Mouse (Mus musculus) ovary, adult 18-20 months (tissue): ENCODE measurements around the gene D17H6S53E.

Experiments used
- DNase-seq: peaks from one replicate; pipeline ENCODE4 v3.0.0; 2022; ENCODE audit warnings: low spot score, mixed read lengths

D17H6S53E gene

GRCm38 (mm10) chr17:35126206-35126611 lies at the start of gene D17H6S53E:
TSS of gene D17H6S53E (plus strand) at chr17:35126373.
- DNase-seq, result peak; percentile 60

GRCm38 (mm10) chr17:35076507-35077176 lies 49.5 kb upstream of the D17H6S53E start, which contains the start of gene Ly6g6e:
TSS of gene Ly6g6e (plus strand) at chr17:35076902.
- no peak for DNase-seq

DNA sequence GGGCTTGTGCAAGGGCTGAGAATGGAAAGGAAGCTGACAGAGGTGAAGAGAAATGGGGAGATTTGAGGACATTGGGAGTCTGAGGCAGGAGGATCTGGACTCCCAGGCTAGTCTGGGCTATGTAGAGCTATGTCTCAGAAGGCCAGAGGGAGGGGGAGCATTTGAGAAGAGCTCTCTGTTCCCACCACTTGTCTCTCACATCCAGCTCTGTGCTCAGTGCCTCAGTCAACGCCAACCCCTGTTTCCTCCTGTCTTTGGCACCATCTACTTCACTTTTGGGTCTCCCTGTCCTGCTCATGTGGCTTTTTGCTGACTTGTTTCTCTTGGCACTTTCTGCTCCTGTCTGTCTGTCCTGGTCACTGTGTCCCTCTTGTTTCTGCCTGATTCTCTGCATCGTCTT lies 48.9 kb upstream of the D17H6S53E start:
- DNase-seq, result no peak

DNA sequence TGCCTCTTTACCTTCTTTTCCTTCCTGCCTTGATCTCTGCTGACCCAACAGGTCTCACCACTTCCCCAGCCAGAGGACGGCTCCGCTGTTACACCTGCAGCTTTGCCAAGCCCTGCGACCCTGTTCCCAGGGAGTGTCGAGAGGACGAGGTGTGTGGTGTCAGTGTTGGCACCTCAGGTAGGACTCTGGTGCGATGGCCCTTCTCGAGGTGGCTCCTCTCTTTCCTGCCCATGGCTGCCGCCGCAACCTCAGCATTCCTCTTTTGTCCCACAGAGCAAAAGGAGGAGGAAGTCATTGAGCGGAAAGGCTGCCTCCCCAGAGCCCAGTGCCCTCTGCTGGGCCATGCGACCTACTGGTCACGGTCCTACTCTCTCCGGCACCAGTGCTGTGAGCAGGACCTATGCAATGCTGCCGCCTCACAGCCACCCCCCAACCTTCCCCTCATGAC lies 48.4 kb upstream of the D17H6S53E start, which contains the start of gene Ly6g6d:
Ly6g6d (minus strand) TSS at position 280 of the 448 bp plus-strand sequence.
- peak; percentile 32 for DNase-seq

- peak; percentile 38 for DNase-seq
These were observed 46.4 kb upstream of the D17H6S53E start for GRCm38 (mm10) chr17:35079778-35080177.

GRCm38 (mm10) chr17:35080248-35080647 lies 45.9 kb upstream of the D17H6S53E start:
- no peak for DNase-seq

GRCm38 (mm10) chr17:35080710-35081109 lies 45.5 kb upstream of the D17H6S53E start:
- DNase-seq, result no peak

DNA sequence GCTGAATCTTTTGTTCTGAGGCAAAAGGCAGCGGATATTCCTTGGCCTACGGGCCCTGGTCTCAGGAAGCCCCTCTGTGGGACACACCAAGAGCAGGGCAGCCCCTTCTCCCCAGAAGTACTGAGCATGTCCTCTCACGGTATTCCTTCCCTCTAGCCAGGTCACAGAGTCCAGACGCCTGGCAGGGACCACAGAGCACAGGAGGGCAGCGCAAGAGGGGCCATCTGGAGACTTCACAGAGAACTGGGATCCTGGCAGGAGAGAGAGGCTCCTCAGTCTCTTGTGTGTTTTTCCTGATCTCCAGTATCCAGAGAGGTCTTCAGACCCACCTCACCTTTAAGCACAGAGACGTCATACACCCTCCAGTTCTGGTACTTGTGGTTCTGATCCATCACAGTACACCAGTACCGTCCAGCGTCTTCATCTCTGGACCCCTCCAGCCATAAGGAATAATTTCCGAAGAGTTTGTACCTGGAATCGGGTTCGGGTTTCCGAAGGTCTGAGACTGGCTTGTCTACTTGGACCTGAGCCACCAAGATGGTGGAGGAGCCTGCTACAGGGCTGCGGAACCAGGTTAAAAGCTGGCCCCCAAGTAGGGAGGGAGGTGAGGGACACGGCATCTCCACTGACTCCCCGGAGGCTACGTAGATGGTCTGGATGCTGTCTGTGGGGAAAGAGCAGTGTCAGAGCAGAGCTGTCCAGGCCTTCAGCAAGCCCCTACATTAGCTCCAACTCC lies 43.2 kb upstream of the D17H6S53E start:
- no peak for DNase-seq

DNA sequence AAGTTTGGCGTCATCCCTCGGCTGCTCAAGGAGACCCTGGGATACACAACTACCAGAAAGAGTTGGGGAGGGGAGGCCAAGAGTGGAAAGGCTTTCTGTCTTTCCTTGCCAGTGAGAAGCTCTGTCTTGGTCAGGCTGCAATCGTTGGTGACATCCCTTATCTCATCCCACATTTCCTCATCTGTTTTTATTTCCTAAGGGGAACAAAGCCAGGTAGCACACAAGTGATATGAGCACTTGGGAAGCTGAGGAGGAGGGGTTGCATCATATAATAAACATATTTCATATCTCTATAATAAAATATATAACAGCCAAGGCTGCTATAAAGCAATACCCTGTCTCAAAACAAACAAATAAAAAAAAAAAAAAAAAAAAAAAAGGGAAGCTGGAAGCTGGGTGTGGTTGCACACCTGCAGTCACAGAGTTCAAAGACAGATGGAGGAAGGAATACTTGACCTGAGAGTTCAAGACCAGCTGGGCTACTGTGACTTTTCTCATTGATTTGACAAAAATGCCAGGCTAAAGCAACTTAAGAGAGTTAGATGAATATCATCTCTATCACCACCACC lies 42.2 kb upstream of the D17H6S53E start:
- no peak for DNase-seq

DNA sequence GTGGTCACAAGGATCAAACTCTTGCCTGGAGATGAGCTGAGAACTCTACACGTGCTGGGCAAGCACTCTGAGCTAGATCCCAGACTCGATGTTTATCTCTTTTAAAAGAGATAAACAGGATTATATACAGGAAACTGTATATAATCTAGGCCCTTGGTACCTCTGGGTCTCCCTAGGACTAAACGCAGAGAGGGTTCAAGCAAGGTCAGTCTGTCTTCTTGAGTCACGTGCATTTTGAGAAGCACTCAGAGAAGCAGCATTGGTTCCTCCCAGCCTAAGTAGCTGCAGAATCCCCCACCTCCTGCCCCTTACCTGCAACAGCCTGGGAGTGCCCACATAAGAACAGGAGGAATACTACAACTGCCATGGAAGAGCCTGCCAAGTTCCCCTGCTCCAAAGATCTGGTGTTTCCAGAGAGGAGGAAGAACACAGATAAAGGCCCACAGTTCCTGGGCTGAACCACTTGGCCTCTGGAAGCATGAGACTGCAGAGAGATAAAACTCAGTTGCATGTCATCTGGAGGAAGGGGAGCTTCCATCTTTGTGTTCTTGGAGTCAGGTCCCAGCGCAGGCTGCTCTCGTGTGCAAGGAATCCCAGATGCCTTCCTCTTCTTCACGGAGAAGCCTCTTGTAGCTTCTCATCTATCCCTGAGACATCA lies 40.8 kb upstream of the D17H6S53E start, which contains the start of gene Ly6g6f:
Ly6g6f (minus strand) TSS at position 403 of the 658 bp plus-strand sequence.
- DNase-seq, result no peak

DNA sequence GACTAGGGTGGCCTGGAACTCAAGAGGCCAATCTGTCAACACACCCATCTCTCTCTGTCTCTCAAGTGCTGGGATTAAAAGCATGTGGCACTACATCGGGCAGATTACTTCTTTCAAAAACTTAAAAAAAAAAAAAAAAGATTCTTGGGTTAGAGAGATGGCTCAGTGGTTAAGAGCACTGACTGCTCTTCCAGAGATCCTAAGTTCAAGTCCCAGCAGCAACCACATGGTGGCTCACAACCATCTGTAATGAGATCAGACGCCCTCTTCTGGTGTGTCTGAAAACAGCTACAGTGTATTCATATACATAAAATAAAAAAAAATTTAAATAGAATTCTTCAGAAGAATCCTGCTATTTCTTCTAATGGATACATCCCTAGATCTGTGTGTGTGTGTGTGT lies 38.0 kb upstream of the D17H6S53E start:
- no peak for DNase-seq

- DNase-seq, result peak; percentile 89
These were observed 37.1 kb upstream of the D17H6S53E start, which contains the start of gene Abhd16a for GRCm38 (mm10) chr17:35088825-35089644. TSS of gene Abhd16a (plus strand) at chr17:35089263.

DNA sequence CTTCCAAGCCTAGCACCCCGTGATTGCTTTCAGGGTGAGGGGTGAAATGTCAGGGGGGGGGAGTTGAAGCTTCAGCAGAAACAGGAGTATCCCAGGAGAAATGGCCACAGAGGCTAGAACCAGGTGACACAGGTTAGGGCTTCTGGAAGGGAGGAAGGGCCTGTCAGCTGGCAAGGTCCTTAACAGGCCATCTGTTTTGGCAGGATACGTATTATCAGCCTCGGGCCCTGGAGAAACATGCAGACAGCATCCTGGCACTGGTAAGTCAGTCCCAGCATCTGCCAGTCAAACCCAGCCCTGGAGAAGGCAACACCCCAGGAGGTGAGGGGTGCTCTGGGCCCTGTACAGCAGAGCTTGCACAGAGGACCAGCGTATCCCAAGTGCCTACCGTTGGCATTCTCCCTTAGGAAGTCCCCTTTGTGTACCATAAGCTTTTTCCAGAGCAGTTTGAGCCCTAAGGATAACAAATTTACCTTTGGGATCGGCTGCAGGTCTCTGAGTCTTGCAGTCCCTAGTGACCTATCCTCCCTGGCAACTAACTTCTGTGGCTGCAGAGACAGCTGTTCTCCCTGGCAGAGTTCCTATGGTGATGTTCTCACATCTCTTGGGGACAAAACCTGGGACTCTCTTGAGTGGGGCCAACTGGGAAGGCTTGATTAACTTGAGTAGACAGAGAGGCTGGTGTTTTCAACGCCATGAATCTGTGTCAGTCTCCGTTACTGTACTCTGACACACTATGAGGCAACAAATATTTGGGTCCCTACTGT lies 35.8 kb upstream of the D17H6S53E start:
- no peak for DNase-seq

- DNase-seq, result no peak
These were observed 33.6 kb upstream of the D17H6S53E start for GRCm38 (mm10) chr17:35092403-35093198.

GRCm38 (mm10) chr17:35094475-35095365 lies 31.5 kb upstream of the D17H6S53E start:
- peak; percentile 51 for DNase-seq

GRCm38 (mm10) chr17:35096597-35096996 lies 29.6 kb upstream of the D17H6S53E start:
- no peak for DNase-seq

DNA sequence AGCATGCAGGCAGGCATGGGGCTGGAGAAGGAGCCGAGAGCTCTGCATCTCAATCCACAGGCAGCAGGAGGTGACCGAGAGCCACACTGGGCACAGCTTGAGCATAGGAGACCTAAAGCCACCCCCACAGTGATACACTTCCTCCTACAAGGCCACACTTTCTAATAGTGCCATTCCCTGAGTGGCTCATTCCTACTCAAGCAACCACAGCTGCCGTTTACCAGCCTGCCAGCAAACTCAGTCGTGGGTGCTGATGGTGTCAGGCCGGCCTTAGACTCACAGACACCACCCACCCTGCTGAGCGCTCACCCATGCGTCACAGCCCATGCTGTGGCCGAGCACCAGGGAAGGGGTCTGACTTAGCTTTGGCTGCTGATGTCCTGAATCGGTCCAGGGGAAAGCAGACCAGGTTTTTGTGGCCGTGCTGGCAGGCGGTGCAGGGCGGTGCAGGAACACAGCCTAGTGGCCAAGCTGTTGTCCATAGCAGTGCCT lies 29.0 kb upstream of the D17H6S53E start:
- DNase-seq, result no peak

DNA sequence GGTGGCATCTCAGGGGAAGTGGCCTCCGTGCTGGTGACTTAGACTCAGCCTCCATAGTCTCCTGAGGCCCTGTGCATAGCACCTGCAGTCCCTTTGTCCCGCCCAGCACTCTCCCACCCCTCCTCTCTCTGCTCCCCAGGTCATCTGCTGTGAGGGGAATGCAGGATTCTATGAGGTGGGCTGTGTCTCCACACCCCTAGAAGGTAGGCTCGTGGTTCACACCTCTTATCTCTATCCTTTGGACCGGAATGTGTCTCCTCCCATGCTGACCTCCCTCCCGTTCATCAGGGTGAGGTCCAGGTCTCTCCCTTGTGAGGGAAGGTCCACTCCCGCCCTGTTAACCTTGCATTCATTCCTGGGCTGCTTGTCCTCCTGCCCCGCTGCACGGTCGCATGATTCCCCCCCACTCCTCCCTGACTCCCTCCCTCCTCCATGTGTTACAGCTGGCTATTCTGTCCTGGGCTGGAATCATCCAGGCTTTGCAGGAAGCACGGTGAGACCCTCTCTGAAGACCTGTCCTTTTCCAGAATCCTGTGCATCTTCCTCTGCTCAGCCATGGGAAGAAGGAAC lies 25.9 kb upstream of the D17H6S53E start:
- DNase-seq, result no peak
